Mouse (Mus musculus) layer of hippocampus, adult 8-10 months (tissue): ENCODE measurements around the gene Ap3s2. TPM values are rescaled to one million over a fixed set of nuclear protein-coding genes. Genes with fewer than 3 reads are reported as not detected.

ENCODE experiments used
- DNase-seq, 2 experiments: peaks; one replicate each; pipeline ENCODE4 v3.0.0; 2022; ENCODE audit warnings: low spot score in 2 of 2
- microRNA-seq, 2 experiments: library from miRNA; unstranded; fragments of <30 nt; microRNA quantifications; one replicate each; pipeline ENCODE4 v1.2.0; 2022
- total RNA-seq, 4 experiments: library from RNA; stranded (reverse); gene quantifications; 2 replicates each; pipeline ENCODE4 v1.2.4; 2022

Gene Ap3s2
- total RNA-seq, 4 experiments from 2014 or later, result 40.9 to 51.1 (median 46.7) TPM

GRCm38 (mm10) chr7:79846342-79846741, 74.1 kb downstream of the Ap3s2 start:
- DNase-seq, result no peak

DNA sequence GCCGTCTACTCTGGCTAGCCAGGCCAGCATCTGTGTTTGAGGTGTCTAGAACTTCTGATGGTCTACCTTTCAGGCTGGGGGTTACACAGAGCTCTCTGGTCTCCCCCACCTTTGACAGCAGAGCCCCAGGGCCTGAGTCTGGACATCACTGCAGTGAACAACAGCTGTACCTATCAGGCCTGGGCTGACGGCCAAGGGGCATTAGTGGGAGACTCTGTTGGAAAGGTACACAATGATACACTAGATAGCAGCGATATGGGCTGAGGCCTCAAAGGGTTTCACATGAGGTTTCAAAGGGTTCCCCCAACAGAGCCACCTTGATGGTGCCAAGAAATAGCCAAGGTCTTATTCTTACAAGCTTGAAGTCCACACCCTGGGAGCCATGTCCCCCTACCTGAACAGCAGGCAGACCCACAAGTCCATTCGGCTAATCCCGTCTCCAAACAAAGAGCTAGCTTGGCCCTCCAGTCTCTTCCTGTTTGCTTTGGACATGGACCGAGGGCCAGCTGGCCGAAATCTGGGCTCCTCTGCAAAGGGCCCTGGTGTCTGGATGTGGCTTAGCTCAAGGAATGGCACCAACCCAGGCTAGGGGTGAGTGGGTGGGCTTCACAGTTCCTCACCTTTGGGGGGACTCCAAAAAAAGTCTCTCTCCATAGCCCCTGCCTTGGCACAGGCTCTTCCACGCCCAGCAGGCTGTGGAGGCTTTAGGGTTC, 76.2 kb downstream of the Ap3s2 start:
- DNase-seq, result no peak

DNA sequence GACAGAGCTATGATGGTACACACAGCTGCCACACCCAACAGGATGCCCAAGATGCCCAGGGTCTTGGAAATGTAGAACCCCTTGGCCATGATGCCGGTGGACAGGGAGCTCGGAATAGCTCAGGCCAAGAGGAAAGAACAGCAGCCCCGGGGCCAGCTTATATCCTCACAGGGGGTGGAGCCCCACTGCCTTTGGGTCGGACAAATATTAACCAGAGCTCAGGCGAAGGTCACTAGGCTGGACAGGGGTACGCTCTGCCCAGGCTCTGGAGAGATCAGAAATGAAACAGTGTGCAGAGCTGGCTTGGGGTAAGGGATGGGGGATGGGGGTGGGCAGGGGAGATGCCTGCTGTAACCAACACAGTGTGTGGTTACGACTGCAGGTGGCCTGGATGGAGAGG, 78.3 kb downstream of the Ap3s2 start:
- DNase-seq, result no peak

- DNase-seq, result no peak
Observed at GRCm38 (mm10) chr7:79837247-79837646, 83.2 kb downstream of the Ap3s2 start.

- no peak for DNase-seq
Observed at GRCm38 (mm10) chr7:79835196-79835595, 85.3 kb downstream of the Ap3s2 start.

- DNase-seq, result no peak
Observed at GRCm38 (mm10) chr7:79832980-79833379, 87.5 kb downstream of the Ap3s2 start.

- DNase-seq, result no peak
Observed at GRCm38 (mm10) chr7:79831585-79831984, 88.9 kb downstream of the Ap3s2 start.

- no peak for DNase-seq
Observed at GRCm38 (mm10) chr7:79831145-79831544, 89.3 kb downstream of the Ap3s2 start.

GRCm38 (mm10) chr7:79828341-79828740, 92.1 kb downstream of the Ap3s2 start:
- no peak for DNase-seq

Small RNAs within 50 kb of the gene (microRNA-seq; reads per million reads assigned to microRNA genes)
- 0 reads per million in 2 experiments for gene Gm24541

Other genes with a start within 250 kb of the Ap3s2 start
- gene Kif7, start 204.9 kb downstream of the Ap3s2 start, total RNA-seq, result 1 to 10 TPM; 1.3 to 2.7 (median 1.9) TPM
- gene Plin1, start 187.7 kb downstream of the Ap3s2 start, total RNA-seq, result under 1 TPM in 3 of 4 experiments, not detected in 1; 0.21 to 0.93 (median 0.31) TPM
- gene Pex11a, start 177.5 kb downstream of the Ap3s2 start, total RNA-seq, result 10 to 100 TPM; 10.1 to 14.3 (median 10.6) TPM
- under 1 TPM; 0.26 to 0.43 (median 0.39) TPM for gene Wdr93, start 177.5 kb downstream of the Ap3s2 start, total RNA-seq
- gene Mesp1, start 126.9 kb downstream of the Ap3s2 start, total RNA-seq, result not detected
- gene Mesp2, start 109.9 kb downstream of the Ap3s2 start, total RNA-seq, result 1 to 10 TPM in 3 of 4 experiments, under 1 TPM in 1; 0.87 to 2.0 (median 1.6) TPM
- gene Anpep, start 59.6 kb downstream of the Ap3s2 start, total RNA-seq, result 1 to 10 TPM; 4.3 to 5.5 (median 4.5) TPM
- gene Arpin, start 14.7 kb upstream of the Ap3s2 start, total RNA-seq, result 10 to 100 TPM; 12.5 to 17.1 (median 15.3) TPM
- gene Zfp710, start 104.2 kb upstream of the Ap3s2 start, total RNA-seq, result 10 to 100 TPM; 24.3 to 30.2 (median 26.0) TPM
- gene Idh2, start 194.7 kb upstream of the Ap3s2 start, total RNA-seq, result 10 to 100 TPM; 67.5 to 83.7 (median 75.9) TPM